9 mouse cellular contexts compared by ENCODE assay signal in genomic region chr7:126276297-126276696, GRCm38 (mm10). TPM values are rescaled to one million over a fixed set of nuclear protein-coding genes. Genes with fewer than 3 reads are reported as not detected.
DNase-seq lines count a peak whose midpoint lies in the region; ATAC-seq and TF ChIP-seq lines count a peak whose summit lies in the region.
"Had no signal": no experiment of that assay in that cellular context is flagged by ENCODE, and none has a peak within 500 bp of the region (broad histone marks: within the 10 kb centered on the region; RNA-seq: fewer than 3 reads in every experiment).

No protein-coding gene starts in this region.

- peak overlapping the region; percentile 87 for H3K4me2 ChIP-seq in midbrain, embryonic 14.5 days (ENCODE audit: low read length)
- H3K4me2 ChIP-seq in intestine, embryonic 16.5 days (ENCODE audit: low read depth, low read length), result no peak overlapping the region
- H3K4me2 ChIP-seq: liver, embryonic 15.5 days had no signal

- no peak for ATAC-seq in midbrain, embryonic 14.5 days (ENCODE audit: low FRiP score, low TSS enrichment)
- no peak for ATAC-seq in intestine, embryonic 16.5 days

- DNase-seq in hindbrain, embryonic 10.5 days (ENCODE audit: low spot score), result no peak
- no peak for DNase-seq in midbrain, embryonic 14.5 days
- DNase-seq in right cerebral cortex, postnatal 10 days (ENCODE audit: low spot score in 2 of 2), result no peak
- no peak for DNase-seq in right cerebral cortex, postnatal 25 days
- DNase-seq: thymus, postnatal 14 days had no signal

- H3K4me1 ChIP-seq in bone marrow, adult 2 months (ENCODE audit: control insufficient read depth, insufficient read depth, low read length), result no peaks in the 10 kb centered on the region; the same call in 1 of the 2 replicates
- H3K4me1 ChIP-seq in cortical plate, adult 2 months (ENCODE audit: control insufficient read depth, insufficient read depth, low read length), result peaks cover 5% of the 10 kb centered on the region; the same call in 1 of the 2 replicates
- peaks cover 82% of the 10 kb centered on the region for H3K4me1 ChIP-seq in hindbrain, embryonic 10.5 days (replicated peaks)
- peaks cover 49% of the 10 kb centered on the region for H3K4me1 ChIP-seq in midbrain, embryonic 14.5 days (ENCODE audit: control insufficient read depth, insufficient read depth, low read length)
- H3K4me1 ChIP-seq in intestine, embryonic 16.5 days (ENCODE audit: control insufficient read depth, insufficient read depth, low read length), result peaks cover 15% of the 10 kb centered on the region

- TF ChIP-seq CTCF in bone marrow, adult 2 months (IDR thresholded peaks at IDR 0.05; ENCODE audit: control insufficient read depth, insufficient read depth, low read length), result no peak
- TF ChIP-seq CTCF in cortical plate, adult 2 months (IDR thresholded peaks at IDR 0.05; ENCODE audit: extremely low read depth, insufficient read depth, low read length), result no peak

- no peaks in the 10 kb centered on the region for H3K9me3 ChIP-seq in hindbrain, embryonic 10.5 days
- H3K9me3 ChIP-seq in midbrain, embryonic 14.5 days (ENCODE audit: control insufficient read depth, low read length), result no peaks in the 10 kb centered on the region
- H3K9me3 ChIP-seq in intestine, embryonic 16.5 days (ENCODE audit: control insufficient read depth, low read length), result no peaks in the 10 kb centered on the region
- H3K9me3 ChIP-seq: liver, embryonic 15.5 days had no signal

- H3K27ac ChIP-seq in bone marrow, adult 2 months (ENCODE audit: control insufficient read depth, insufficient read depth, low read depth, low read length, poor library complexity), result peak overlapping the region; percentile 57
- H3K27ac ChIP-seq in cortical plate, adult 2 months (ENCODE audit: insufficient read depth, low read length), result no peak overlapping the region
- no peak overlapping the region for H3K27ac ChIP-seq in hindbrain, embryonic 10.5 days
- H3K27ac ChIP-seq in midbrain, embryonic 14.5 days (replicated peaks; ENCODE audit: low read depth, low read length), result 0 out of 2 replicates have a peak overlapping the region, but pooled peaks have one; percentile 14
- H3K27ac ChIP-seq in intestine, embryonic 16.5 days (ENCODE audit: low read length), result no peak overlapping the region
- H3K27ac ChIP-seq: liver, embryonic 15.5 days had no signal

- H3K9ac ChIP-seq in midbrain, embryonic 14.5 days (replicated peaks; ENCODE audit: low read length), result peak overlapping the region; percentile 100
- H3K9ac ChIP-seq in intestine, embryonic 16.5 days (ENCODE audit: low read depth, low read length), result no peak overlapping the region
- H3K9ac ChIP-seq: liver, embryonic 15.5 days had no signal

- no peak overlapping the region for H3K4me3 ChIP-seq in bone marrow, adult 2 months (replicated peaks; ENCODE audit: control insufficient read depth, low read depth, low read length)
- peak overlapping the region; percentile 82; the same call in 1 of the 2 replicates for H3K4me3 ChIP-seq in cortical plate, adult 2 months (ENCODE audit: insufficient read depth, low read length)
- H3K4me3 ChIP-seq in hindbrain, embryonic 10.5 days, result peak overlapping the region; percentile 86
- H3K4me3 ChIP-seq in midbrain, embryonic 14.5 days (replicated peaks; ENCODE audit: low read depth, low read length), result peak overlapping the region; percentile 100
- H3K4me3 ChIP-seq in intestine, embryonic 16.5 days (ENCODE audit: low read length), result no peak overlapping the region
- H3K4me3 ChIP-seq: liver, embryonic 15.5 days had no signal

- TF ChIP-seq POLR2A in bone marrow, adult 2 months (IDR thresholded peaks at IDR 0.05; ENCODE audit: borderline replicate concordance, control insufficient read depth, low read depth, low read length), result no peak
- no peak for TF ChIP-seq POLR2A in cortical plate, adult 2 months (IDR thresholded peaks at IDR 0.05; ENCODE audit: extremely low read depth, insufficient read depth, low read length)

- 43% methylated on average over 6 of the region's 6 CpGs for WGBS in bone marrow, adult 2 months
- 67% methylated on average over 6 of the region's 6 CpGs for WGBS in hindbrain, embryonic 10.5 days
- WGBS in midbrain, embryonic 14.5 days, result 36% methylated on average over 6 of the region's 6 CpGs
- WGBS in intestine, embryonic 16.5 days, result 54% methylated on average over 6 of the region's 6 CpGs

- H3K27me3 ChIP-seq in hindbrain, embryonic 10.5 days (ENCODE audit: insufficient read depth, poor library complexity, severe bottlenecking), result no peaks in the 10 kb centered on the region
- no peaks in the 10 kb centered on the region for H3K27me3 ChIP-seq in midbrain, embryonic 14.5 days (ENCODE audit: control insufficient read depth, insufficient read depth, low read length)
- H3K27me3 ChIP-seq in intestine, embryonic 16.5 days (replicated peaks; ENCODE audit: control insufficient read depth, insufficient read depth, low read length), result no peaks in the 10 kb centered on the region

- H3K36me3 ChIP-seq in hindbrain, embryonic 10.5 days, result peaks cover 72% of the 10 kb centered on the region
- peaks cover 70% of the 10 kb centered on the region for H3K36me3 ChIP-seq in midbrain, embryonic 14.5 days (ENCODE audit: control insufficient read depth, insufficient read depth, low read length)
- no peaks in the 10 kb centered on the region for H3K36me3 ChIP-seq in intestine, embryonic 16.5 days (ENCODE audit: control insufficient read depth, insufficient read depth, low read length)
- H3K36me3 ChIP-seq: liver, embryonic 15.5 days had no signal

RNA-seq across cellular contexts. Expression of gene Sbk1, which starts 3.9 kb away (rescaled TPM):
- polyA plus RNA-seq in bone marrow, adult 2 months (2011; ENCODE audit: insufficient read depth, insufficient read length, low replicate concordance, missing spikeins), result 8.9 and 21.0 TPM in 2 replicates
- 46.1 and 49.2 TPM in 2 replicates for polyA plus RNA-seq in cortical plate, adult 2 months (2012; rRNA removed)
- 100 and 180 TPM in 2 replicates for polyA plus RNA-seq in hindbrain, embryonic 10.5 days (2016; fragmentation: Nextera tagmentation; extraction: Ambion mirVana)
- 391 and 401 TPM in 2 replicates for polyA plus RNA-seq in midbrain, embryonic 14.5 days (2014; fragmentation: Nextera tagmentation; extraction: Ambion mirVana)
- 7.1 and 8.9 TPM in 2 replicates for polyA plus RNA-seq in intestine, embryonic 16.5 days (2015; fragmentation: Nextera tagmentation; extraction: Ambion mirVana)

Comparison
In these comparisons a context has a peak if more than half of its experiments do, and no peak if none do; other contexts are left out.
1. H3K27ac ChIP-seq: peak in bone marrow, adult 2 months (single experiment) and midbrain, embryonic 14.5 days (single experiment); none in cortical plate, adult 2 months (single experiment), hindbrain, embryonic 10.5 days (single experiment) and intestine, embryonic 16.5 days (single experiment).
2. H3K4me3 ChIP-seq: peak in cortical plate, adult 2 months (single experiment), hindbrain, embryonic 10.5 days (single experiment) and midbrain, embryonic 14.5 days (single experiment); none in bone marrow, adult 2 months (single experiment) and intestine, embryonic 16.5 days (single experiment).